Mouse (Mus musculus) 3T3-L1 (cell line): ENCODE data around the gene Ranbp6.
A peak's percentile ranks its signal among the peaks of the same experiment; 100 is the strongest.

ENCODE experiments used
- DNase-seq: peaks from one replicate; pipeline ENCODE4 v3.0.0-alpha.2; 2015; ENCODE audit warnings: low read depth, low spot score

The Ranbp6 gene

DNA sequence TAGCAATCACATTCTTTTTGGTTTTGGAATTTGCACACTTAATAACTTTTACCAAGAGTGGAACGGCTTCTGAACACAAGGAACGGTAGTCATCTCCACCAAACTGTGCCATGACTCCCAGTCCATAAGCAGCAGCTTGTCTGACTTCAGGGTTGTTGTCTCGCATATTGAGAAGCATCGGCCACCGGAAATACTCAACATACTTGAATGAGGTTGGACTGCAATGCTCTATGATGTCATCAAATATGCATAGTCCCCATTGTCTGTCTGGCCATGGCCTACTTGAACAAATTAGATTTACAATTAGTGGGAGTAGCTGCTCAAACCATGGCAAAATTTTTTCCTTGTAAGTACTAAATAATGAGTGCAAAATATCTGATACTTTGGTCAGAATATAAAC is 2.8 kb downstream of the Ranbp6 start:
- DNase-seq: no peak

- DNase-seq: peak; percentile 99
Measured at GRCm38 (mm10) chr19:29805917-29806785, 6.6 kb downstream of the Ranbp6 start, which contains the start of gene 9930021J03Rik. Gene 9930021J03Rik (minus strand): TSS chr19:29805989.

GRCm38 (mm10) chr19:29805101-29805916 is 7.5 kb downstream of the Ranbp6 start:
- DNase-seq: peak; percentile 90

DNA sequence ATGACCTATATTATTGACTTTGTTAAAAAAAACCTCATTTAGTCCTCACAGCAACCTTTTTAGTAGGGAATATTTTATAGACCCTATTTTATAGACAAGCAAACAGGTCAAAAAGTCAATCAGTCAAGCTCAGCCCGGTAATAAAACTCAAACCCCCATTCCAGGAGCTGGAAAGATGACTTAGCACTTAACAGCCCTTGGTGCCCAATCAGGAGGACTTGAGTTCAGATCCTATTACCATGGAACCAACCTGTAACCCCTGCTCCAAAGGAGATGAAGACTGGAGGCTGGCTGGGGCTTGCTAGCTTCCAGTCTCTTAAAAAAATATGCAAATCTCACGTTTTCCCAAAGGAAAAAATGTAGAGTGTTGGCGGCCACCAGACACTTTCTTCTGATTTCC is 8.8 kb downstream of the Ranbp6 start:
- no peak for DNase-seq

DNA sequence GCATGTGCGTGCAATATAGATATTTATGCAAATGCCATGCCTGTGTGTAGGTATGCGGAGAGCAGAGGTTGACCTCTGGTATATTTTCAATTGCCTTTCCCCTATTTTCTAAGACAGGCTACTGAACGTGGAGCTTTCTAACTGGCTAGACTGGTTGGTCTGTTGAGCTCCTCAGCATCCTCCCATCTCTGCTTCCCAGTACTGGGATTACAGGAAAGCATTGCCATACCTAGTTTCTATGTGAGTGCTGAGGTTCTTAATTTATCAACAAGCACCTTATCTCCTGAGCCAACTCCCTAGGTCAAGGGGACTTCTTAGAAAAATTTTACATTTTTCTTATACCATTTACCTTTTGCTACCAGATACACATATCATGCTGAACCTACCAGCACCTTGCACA is 15.4 kb downstream of the Ranbp6 start:
- DNase-seq: no peak

- DNase-seq: no peak
Measured at GRCm38 (mm10) chr19:29787997-29788396, 24.8 kb downstream of the Ranbp6 start.

- no peak for DNase-seq
Measured at GRCm38 (mm10) chr19:29782914-29783313, 29.9 kb downstream of the Ranbp6 start.
